Mouse (Mus musculus) stomach, embryonic 16.5 days (tissue): Measurements from ENCODE around the gene Gm8947. TPM values are rescaled to one million over a fixed set of nuclear protein-coding genes. Genes with fewer than 3 reads are reported as not detected.
"Not testable (repeated sequence)": the region's sequence is repeated elsewhere in the genome, so short reads cannot be mapped to it uniquely, and the experiment has no call there.

ENCODE experiments used
- ATAC-seq: fragments of 200-750 bp; cut with Nextera tagmentation; 2 replicates; pipeline ENCODE4 v1.8.0; 2017; ENCODE audit warnings: moderate number of reproducible peaks, moderate TSS enrichment; ENCODE audit not compliant: insufficient read depth, low FRiP score
- H3K27ac ChIP-seq: fragments of 300-500 bp; sonication (generic); 2 replicates; pipeline ENCODE4 v1.5.1; 2014; ENCODE audit warnings: low read length
- H3K27me3 ChIP-seq: fragments of 300-500 bp; sonication (generic); 2 replicates; pipeline ENCODE4 v1.6.1; 2014; ENCODE audit warnings: low read length, control low read depth, mixed read lengths; ENCODE audit not compliant: control insufficient read depth, insufficient read depth
- H3K36me3 ChIP-seq: fragments of 300-500 bp; sonication (generic); 2 replicates; pipeline ENCODE4 v1.6.1; 2014; ENCODE audit warnings: low read length; ENCODE audit not compliant: control insufficient read depth, insufficient read depth
- H3K4me1 ChIP-seq: fragments of 300-500 bp; sonication (generic); 2 replicates; pipeline ENCODE4 v1.6.1; 2014; ENCODE audit warnings: low read length, control low read depth, mixed read lengths; ENCODE audit not compliant: control insufficient read depth, insufficient read depth
- H3K4me2 ChIP-seq: fragments of 300-500 bp; sonication (generic); 2 replicates; pipeline ENCODE4 v1.6.1; 2014; ENCODE audit warnings: low read depth, low read length, mixed read lengths
- H3K4me3 ChIP-seq: fragments of 300-500 bp; sonication (generic); replicated peaks from 2 replicates; pipeline ENCODE4 v1.5.1; 2014; ENCODE audit warnings: mild to moderate bottlenecking, low read length
- H3K9ac ChIP-seq: fragments of 300-500 bp; sonication (generic); 2 replicates; pipeline ENCODE4 v1.6.1; 2014; ENCODE audit warnings: low read length
- H3K9me3 ChIP-seq: fragments of 300-500 bp; sonication (generic); replicated peaks from 2 replicates; pipeline ENCODE4 v1.6.1; 2016; ENCODE audit warnings: low read length, control low read depth; ENCODE audit not compliant: control insufficient read depth
- WGBS: fragments of 180-500 bp; shearing (Covaris S2); extraction: QIAGEN DNeasy Blood & Tissue Kit; methylation state at CpG from one replicate; pipeline ENCODE4 v1.1.7; 2014; 5-methylcytosine and 5-hydroxymethylcytosine counted together
- polyA plus RNA-seq: library from polyadenylated mRNA; unstranded; fragments of >200 nt; fragmentation: Nextera tagmentation; extraction: Ambion mirVana; gene quantifications from 2 replicates; pipeline ENCODE4 v1.2.1, GENCODE M21; 2015

Gene Gm8947
- polyA plus RNA-seq, 1 experiment from 2014 or later, result 0.10 TPM

GRCm38 (mm10) chr1:151178505-151179083 is 13.6 kb upstream of the Gm8947 start:
- Histone ChIP-seq H3K4me2 (no peak overlapping the region), H3K27me3 (no peaks in the 10 kb centered on the region), H3K27ac (no peak overlapping the region), H3K9ac (no peak overlapping the region), H3K36me3 (no peaks in the 10 kb centered on the region), H3K9me3 (no peaks in the 10 kb centered on the region), H3K4me3 (no peak overlapping the region), H3K4me1 (peaks cover 2% of the 10 kb centered on the region; the same call in 1 of the 2 replicates)
- 62% methylated on average over 2 of the region's 2 CpGs for WGBS
- no peak for ATAC-seq

- Histone ChIP-seq H3K27ac (no peak overlapping the region), H3K4me1 (peaks cover 2% of the 10 kb centered on the region; the same call in 1 of the 2 replicates), H3K27me3 (no peaks in the 10 kb centered on the region), H3K9me3 (no peaks in the 10 kb centered on the region), H3K36me3 (no peaks in the 10 kb centered on the region), H3K4me2 (no peak overlapping the region), H3K4me3 (no peak overlapping the region), H3K9ac (no peak overlapping the region)
- WGBS, result 81% methylated on average over 2 of the region's 2 CpGs
- no peak for ATAC-seq
Observed at GRCm38 (mm10) chr1:151180167-151180566, 12.0 kb upstream of the Gm8947 start.

GRCm38 (mm10) chr1:151182266-151182665 is 9.9 kb upstream of the Gm8947 start, which contains the start of gene Gm47985:
Gm47985 (plus strand) TSS chr1:151182537.
- not testable (repeated sequence) for H3K4me2 ChIP-seq, H3K4me1 ChIP-seq, H3K27me3 ChIP-seq, H3K27ac ChIP-seq, H3K9me3 ChIP-seq, H3K36me3 ChIP-seq, ATAC-seq, H3K4me3 ChIP-seq, H3K9ac ChIP-seq
- no CpG with 5 or more reads among the region's 7 CpGs for WGBS

GRCm38 (mm10) chr1:151186186-151186585 is 6.0 kb upstream of the Gm8947 start:
- not testable (repeated sequence) for H3K4me1 ChIP-seq, H3K9ac ChIP-seq, H3K27ac ChIP-seq, H3K27me3 ChIP-seq, H3K4me3 ChIP-seq, H3K36me3 ChIP-seq, H3K4me2 ChIP-seq, H3K9me3 ChIP-seq
- ATAC-seq, result 0 out of 2 replicates have a peak, but pooled peaks have one; percentile 3
- 73% methylated on average over 3 of the region's 3 CpGs for WGBS

GRCm38 (mm10) chr1:151186879-151187424 is 5.2 kb upstream of the Gm8947 start:
- not testable (repeated sequence) for H3K27me3 ChIP-seq, H3K4me3 ChIP-seq, H3K9me3 ChIP-seq, H3K9ac ChIP-seq, H3K36me3 ChIP-seq, ATAC-seq, H3K4me1 ChIP-seq, H3K27ac ChIP-seq, H3K4me2 ChIP-seq
- 76% methylated on average over 4 of the region's 4 CpGs for WGBS

GRCm38 (mm10) chr1:151188469-151188868 is 3.7 kb upstream of the Gm8947 start:
- Histone ChIP-seq H3K9ac (no peak overlapping the region), H3K36me3 (no peaks in the 10 kb centered on the region), H3K4me3 (no peak overlapping the region), H3K27me3 (no peaks in the 10 kb centered on the region), H3K4me1 (no peaks in the 10 kb centered on the region), H3K27ac (no peak overlapping the region), H3K9me3 (no peaks in the 10 kb centered on the region), H3K4me2 (no peak overlapping the region)
- WGBS, result 79% methylated on average over 4 of the region's 4 CpGs
- ATAC-seq, result no peak

GRCm38 (mm10) chr1:151192739-151193138 is 563 bp downstream of the Gm8947 start:
- H3K9ac ChIP-seq, H3K4me2 ChIP-seq, H3K4me3 ChIP-seq, H3K27ac ChIP-seq, ATAC-seq, H3K9me3 ChIP-seq, H3K4me1 ChIP-seq, H3K27me3 ChIP-seq, H3K36me3 ChIP-seq: not testable (repeated sequence)
- WGBS, result 91% methylated on average over 15 of the region's 15 CpGs

- not testable (repeated sequence) for H3K9me3 ChIP-seq, H3K27ac ChIP-seq, H3K4me1 ChIP-seq, ATAC-seq, H3K36me3 ChIP-seq, H3K9ac ChIP-seq, H3K4me2 ChIP-seq, H3K4me3 ChIP-seq, H3K27me3 ChIP-seq
- 68% methylated on average over 4 of the region's 4 CpGs for WGBS
Observed at GRCm38 (mm10) chr1:151195986-151196385, 3.8 kb downstream of the Gm8947 start.

- H3K27me3 ChIP-seq, H3K9me3 ChIP-seq, H3K4me1 ChIP-seq, H3K36me3 ChIP-seq, H3K4me3 ChIP-seq, H3K27ac ChIP-seq, ATAC-seq, H3K4me2 ChIP-seq, H3K9ac ChIP-seq: not testable (repeated sequence)
- 69% methylated on average over 3 of the region's 3 CpGs for WGBS
Observed at GRCm38 (mm10) chr1:151196690-151197089, 4.5 kb downstream of the Gm8947 start.
